Mouse (Mus musculus): ENCODE measurements around the gene Rgl2. TPM values are rescaled to one million over a fixed set of nuclear protein-coding genes. Genes with fewer than 3 reads are reported as not detected.

Rgl2 gene
- polyA plus RNA-seq, 1 experiment: 20.1 TPM

GRCm38 (mm10) chr17:33899642-33900041 lies 29.7 kb upstream of the Rgl2 start:
- no peaks in the 10 kb centered on the region for H3K36me3 ChIP-seq (ENCODE audit: control insufficient read depth, insufficient read depth)
- H3K27me3 ChIP-seq (ENCODE audit: control insufficient read depth, insufficient read depth, insufficient read length): no peaks in the 10 kb centered on the region
- H3K4me2 ChIP-seq (ENCODE audit: low read depth): no peak overlapping the region
- no peak overlapping the region for H3K4me3 ChIP-seq
- H3K79me2 ChIP-seq (ENCODE audit: control insufficient read depth, insufficient read depth): no peaks in the 10 kb centered on the region
- TF ChIP-seq MYOD1 (IDR thresholded peaks at IDR 0.05; ENCODE audit: control insufficient read depth in 1 of 3, insufficient read length in 2 of 3, low read depth in 2 of 3) (no peak), SRF (IDR thresholded peaks at IDR 0.05; ENCODE audit: control insufficient read depth, insufficient read length, low read depth) (no peak), POLR2AphosphoS2 (IDR thresholded peaks at IDR 0.05; ENCODE audit: insufficient read length, low read depth) (no peak), TCF12 (IDR thresholded peaks at IDR 0.05; ENCODE audit: insufficient read depth, poor library complexity, severe bottlenecking) (no peak), POLR2A (IDR thresholded peaks at IDR 0.05; ENCODE audit: insufficient read length, low read depth) (no peak), TCF3 (IDR thresholded peaks at IDR 0.05; ENCODE audit: insufficient read length, low read depth) (no peak), USF1 (IDR thresholded peaks at IDR 0.05; ENCODE audit: low read depth) (no peak), CEBPB (IDR thresholded peaks at IDR 0.05; ENCODE audit: insufficient read depth, poor library complexity, severe bottlenecking) (no peak), MAX (IDR thresholded peaks at IDR 0.05; ENCODE audit: low read depth) (no peak), E2F4 (IDR thresholded peaks at IDR 0.05; ENCODE audit: insufficient read depth) (no peak), MYOG (IDR thresholded peaks at IDR 0.05; ENCODE audit: control insufficient read depth in 1 of 3, insufficient read depth in 1 of 3, insufficient read length in 2 of 3, low read depth in 2 of 3) (no peak), REST (IDR thresholded peaks at IDR 0.05; ENCODE audit: insufficient read depth, insufficient read length) (no peak)
- no peak overlapping the region for H3ac ChIP-seq (ENCODE audit: control insufficient read depth, insufficient read length)

- Histone ChIP-seq H3K4me3 (no peak overlapping the region), H3K27me3 (ENCODE audit: control insufficient read depth, insufficient read depth, insufficient read length) (no peaks in the 10 kb centered on the region), H3K36me3 (ENCODE audit: control insufficient read depth, insufficient read depth) (no peaks in the 10 kb centered on the region), H3ac (ENCODE audit: control insufficient read depth, insufficient read length) (no peak overlapping the region), H3K79me2 (ENCODE audit: control insufficient read depth, insufficient read depth) (no peaks in the 10 kb centered on the region), H3K4me2 (ENCODE audit: low read depth) (no peak overlapping the region)
- TF ChIP-seq MYOD1 (IDR thresholded peaks at IDR 0.05; ENCODE audit: control insufficient read depth in 1 of 3, insufficient read length in 2 of 3, low read depth in 2 of 3) (no peak), CEBPB (IDR thresholded peaks at IDR 0.05; ENCODE audit: insufficient read depth, poor library complexity, severe bottlenecking) (no peak), SRF (IDR thresholded peaks at IDR 0.05; ENCODE audit: control insufficient read depth, insufficient read length, low read depth) (no peak), TCF3 (IDR thresholded peaks at IDR 0.05; ENCODE audit: insufficient read length, low read depth) (no peak), POLR2A (IDR thresholded peaks at IDR 0.05; ENCODE audit: insufficient read length, low read depth) (no peak), TCF12 (IDR thresholded peaks at IDR 0.05; ENCODE audit: insufficient read depth, poor library complexity, severe bottlenecking) (no peak), MYOG (IDR thresholded peaks at IDR 0.05; ENCODE audit: control insufficient read depth in 1 of 3, insufficient read depth in 1 of 3, insufficient read length in 2 of 3, low read depth in 2 of 3) (no peak), REST (IDR thresholded peaks at IDR 0.05; ENCODE audit: insufficient read depth, insufficient read length) (no peak), POLR2AphosphoS2 (IDR thresholded peaks at IDR 0.05; ENCODE audit: insufficient read length, low read depth) (no peak), E2F4 (IDR thresholded peaks at IDR 0.05; ENCODE audit: insufficient read depth) (no peak), USF1 (IDR thresholded peaks at IDR 0.05; ENCODE audit: low read depth) (no peak), MAX (IDR thresholded peaks at IDR 0.05; ENCODE audit: low read depth) (no peak)
These were observed 28.9 kb upstream of the Rgl2 start for GRCm38 (mm10) chr17:33900281-33900988.

GRCm38 (mm10) chr17:33900989-33901314 lies 28.4 kb upstream of the Rgl2 start:
- Histone ChIP-seq H3K27me3 (ENCODE audit: control insufficient read depth, insufficient read depth, insufficient read length) (no peaks in the 10 kb centered on the region), H3ac (ENCODE audit: control insufficient read depth, insufficient read length) (no peak overlapping the region), H3K4me2 (ENCODE audit: low read depth) (no peak overlapping the region), H3K36me3 (ENCODE audit: control insufficient read depth, insufficient read depth) (no peaks in the 10 kb centered on the region), H3K79me2 (ENCODE audit: control insufficient read depth, insufficient read depth) (no peaks in the 10 kb centered on the region), H3K4me3 (no peak overlapping the region)
- TF ChIP-seq USF1 (IDR thresholded peaks at IDR 0.05; ENCODE audit: low read depth) (no peak), POLR2A (IDR thresholded peaks at IDR 0.05; ENCODE audit: insufficient read length, low read depth) (no peak), TCF3 (IDR thresholded peaks at IDR 0.05; ENCODE audit: insufficient read length, low read depth) (no peak), MYOG (IDR thresholded peaks at IDR 0.05; ENCODE audit: control insufficient read depth in 1 of 3, insufficient read depth in 1 of 3, insufficient read length in 2 of 3, low read depth in 2 of 3) (no peak), CEBPB (IDR thresholded peaks at IDR 0.05; ENCODE audit: insufficient read depth, poor library complexity, severe bottlenecking) (no peak), SRF (IDR thresholded peaks at IDR 0.05; ENCODE audit: control insufficient read depth, insufficient read length, low read depth) (no peak), TCF12 (IDR thresholded peaks at IDR 0.05; ENCODE audit: insufficient read depth, poor library complexity, severe bottlenecking) (no peak), MYOD1 (IDR thresholded peaks at IDR 0.05; ENCODE audit: control insufficient read depth in 1 of 3, insufficient read length in 2 of 3, low read depth in 2 of 3) (no peak), POLR2AphosphoS2 (IDR thresholded peaks at IDR 0.05; ENCODE audit: insufficient read length, low read depth) (no peak), E2F4 (IDR thresholded peaks at IDR 0.05; ENCODE audit: insufficient read depth) (no peak), REST (IDR thresholded peaks at IDR 0.05; ENCODE audit: insufficient read depth, insufficient read length) (no peak), MAX (IDR thresholded peaks at IDR 0.05; ENCODE audit: low read depth) (no peak)

DNA sequence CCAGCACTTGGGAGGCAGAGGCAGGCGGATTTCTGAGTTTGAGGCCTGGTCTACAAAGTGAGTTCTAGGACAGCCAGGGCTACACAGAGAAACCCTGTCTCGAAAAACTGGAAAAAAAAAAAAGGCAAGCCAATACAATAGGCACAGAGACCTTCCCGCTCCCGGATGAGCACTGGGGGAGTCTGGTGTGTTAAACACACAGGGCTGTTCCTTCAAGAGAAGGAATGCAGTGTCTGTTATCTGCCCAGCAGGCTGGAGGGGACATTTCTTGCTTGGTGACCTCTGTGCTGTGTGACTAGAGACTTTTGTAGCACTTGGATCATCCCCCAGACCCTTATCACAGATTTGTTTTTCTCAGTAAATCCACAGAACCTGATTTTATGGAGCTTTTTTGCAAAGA lies 27.7 kb upstream of the Rgl2 start:
- no peak overlapping the region for H3K4me2 ChIP-seq (ENCODE audit: low read depth)
- H3K79me2 ChIP-seq (ENCODE audit: control insufficient read depth, insufficient read depth): no peaks in the 10 kb centered on the region
- H3K36me3 ChIP-seq (ENCODE audit: control insufficient read depth, insufficient read depth): no peaks in the 10 kb centered on the region
- H3ac ChIP-seq (ENCODE audit: control insufficient read depth, insufficient read length): no peak overlapping the region
- no peak for TF ChIP-seq CEBPB (IDR thresholded peaks at IDR 0.05; ENCODE audit: insufficient read depth, poor library complexity, severe bottlenecking)
- no peak for TF ChIP-seq REST (IDR thresholded peaks at IDR 0.05; ENCODE audit: insufficient read depth, insufficient read length)
- no peak for TF ChIP-seq MYOG (IDR thresholded peaks at IDR 0.05; ENCODE audit: control insufficient read depth in 1 of 3, insufficient read depth in 1 of 3, insufficient read length in 2 of 3, low read depth in 2 of 3)
- H3K4me3 ChIP-seq: no peak overlapping the region
- H3K27me3 ChIP-seq (ENCODE audit: control insufficient read depth, insufficient read depth, insufficient read length): no peaks in the 10 kb centered on the region

All from myocyte (in vitro differentiated cells).